Mouse (Mus musculus) hindbrain, embryonic 15.5 days (tissue): ENCODE results near the gene Glis3. TPM values are rescaled to one million over a fixed set of nuclear protein-coding genes. Genes with fewer than 3 reads are reported as not detected.

Experiments used
- ATAC-seq: fragments of 200-750 bp; cut with Nextera tagmentation; 2 replicates; pipeline ENCODE4 v1.8.0; 2017; ENCODE audit warnings: low read depth, moderate number of reproducible peaks, moderate TSS enrichment; ENCODE audit not compliant: low FRiP score
- H3K27ac ChIP-seq: fragments of 300-500 bp; sonication (generic); replicated peaks from 2 replicates; pipeline ENCODE4 v1.5.1; 2015; ENCODE audit warnings: mild to moderate bottlenecking, inconsistent platforms
- H3K27me3 ChIP-seq: fragments of 300-500 bp; sonication (generic); 2 replicates; pipeline ENCODE4 v1.6.1; 2015; ENCODE audit warnings: control low read depth, inconsistent platforms
- H3K36me3 ChIP-seq: fragments of 300-500 bp; sonication (generic); 2 replicates; pipeline ENCODE4 v1.6.1; 2015; ENCODE audit warnings: control low read depth, inconsistent platforms
- H3K4me1 ChIP-seq: fragments of 300-500 bp; sonication (generic); replicated peaks from 2 replicates; pipeline ENCODE4 v1.6.1; 2015; ENCODE audit warnings: control low read depth, inconsistent platforms
- H3K4me2 ChIP-seq: fragments of 300-500 bp; sonication (generic); 2 replicates; pipeline ENCODE4 v1.6.1; 2015; ENCODE audit warnings: moderate library complexity, mild to moderate bottlenecking, inconsistent platforms
- H3K4me3 ChIP-seq: fragments of 300-500 bp; sonication (generic); 2 replicates; pipeline ENCODE4 v1.5.1; 2015; ENCODE audit warnings: mild to moderate bottlenecking, inconsistent platforms
- H3K9ac ChIP-seq: fragments of 300-500 bp; sonication (generic); 2 replicates; pipeline ENCODE4 v1.6.1; 2015; ENCODE audit warnings: inconsistent platforms
- H3K9me3 ChIP-seq: fragments of 300-500 bp; sonication (generic); 2 replicates; pipeline ENCODE4 v1.6.1; 2016; ENCODE audit warnings: control low read depth, inconsistent platforms
- WGBS: fragments of 180-500 bp; shearing (Covaris S2); methylation state at CpG from one replicate; pipeline ENCODE4 v1.1.7; 2015; 5-methylcytosine and 5-hydroxymethylcytosine counted together
- polyA plus RNA-seq: library from polyadenylated mRNA; unstranded; fragments of >200 nt; fragmentation: Nextera tagmentation; extraction: Ambion mirVana; gene quantifications from 2 replicates; pipeline ENCODE4 v1.2.1, GENCODE M21; 2015

Gene Glis3
- polyA plus RNA-seq, 1 experiment from 2014 or later, result 3.6 TPM

- ATAC-seq, result no peak
- Histone ChIP-seq H3K27ac (no peak overlapping the region), H3K4me3 (no peak overlapping the region), H3K4me1 (no peaks in the 10 kb centered on the region), H3K9ac (no peak overlapping the region), H3K36me3 (no peaks in the 10 kb centered on the region), H3K4me2 (no peak overlapping the region), H3K9me3 (no peaks in the 10 kb centered on the region), H3K27me3 (no peaks in the 10 kb centered on the region)
- WGBS, result 86% methylated on average over 7 of the region's 7 CpGs
Observed at GRCm38 (mm10) chr19:28617736-28618135, 62.1 kb downstream of the Glis3 start.

- Histone ChIP-seq H3K9me3 (no peaks in the 10 kb centered on the region), H3K36me3 (no peaks in the 10 kb centered on the region), H3K4me2 (no peak overlapping the region), H3K27me3 (no peaks in the 10 kb centered on the region), H3K27ac (no peak overlapping the region), H3K9ac (no peak overlapping the region), H3K4me1 (no peaks in the 10 kb centered on the region), H3K4me3 (no peak overlapping the region)
- no peak for ATAC-seq
- 43% methylated on average over 8 of the region's 8 CpGs for WGBS
Observed at GRCm38 (mm10) chr19:28617191-28617590, 62.7 kb downstream of the Glis3 start.

GRCm38 (mm10) chr19:28616487-28616886, 63.4 kb downstream of the Glis3 start:
- Histone ChIP-seq H3K9ac (no peak overlapping the region), H3K9me3 (no peaks in the 10 kb centered on the region), H3K4me2 (no peak overlapping the region), H3K27me3 (no peaks in the 10 kb centered on the region), H3K4me3 (no peak overlapping the region), H3K4me1 (no peaks in the 10 kb centered on the region), H3K27ac (no peak overlapping the region), H3K36me3 (no peaks in the 10 kb centered on the region)
- ATAC-seq, result no peak
- 47% methylated on average over 1 of the region's 1 CpGs for WGBS

- WGBS, result 94% methylated on average over 10 of the region's 10 CpGs
- Histone ChIP-seq H3K27me3 (no peaks in the 10 kb centered on the region), H3K4me1 (no peaks in the 10 kb centered on the region; the same call in 1 of the 2 replicates), H3K27ac (no peak overlapping the region), H3K4me3 (no peak overlapping the region), H3K36me3 (no peaks in the 10 kb centered on the region), H3K9ac (no peak overlapping the region), H3K4me2 (no peak overlapping the region), H3K9me3 (no peaks in the 10 kb centered on the region)
- no peak for ATAC-seq
Observed at GRCm38 (mm10) chr19:28612249-28612648, 67.6 kb downstream of the Glis3 start.

- Histone ChIP-seq H3K4me1 (no peaks in the 10 kb centered on the region; the same call in 1 of the 2 replicates), H3K9ac (no peak overlapping the region), H3K36me3 (no peaks in the 10 kb centered on the region), H3K9me3 (no peaks in the 10 kb centered on the region), H3K27ac (peak overlapping the region; percentile 43), H3K27me3 (no peaks in the 10 kb centered on the region), H3K4me3 (no peak overlapping the region), H3K4me2 (no peak overlapping the region)
- peak; percentile 38; the same call in 1 of the 2 replicates for ATAC-seq
- 17% methylated on average over 5 of the region's 5 CpGs for WGBS
Observed at GRCm38 (mm10) chr19:28608747-28609146, 71.1 kb downstream of the Glis3 start.

GRCm38 (mm10) chr19:28608277-28608676, 71.6 kb downstream of the Glis3 start:
- Histone ChIP-seq H3K27ac (peak overlapping the region; percentile 43), H3K4me1 (no peaks in the 10 kb centered on the region; the same call in 1 of the 2 replicates), H3K9ac (no peak overlapping the region), H3K4me3 (no peak overlapping the region), H3K9me3 (no peaks in the 10 kb centered on the region), H3K36me3 (no peaks in the 10 kb centered on the region), H3K4me2 (no peak overlapping the region), H3K27me3 (no peaks in the 10 kb centered on the region)
- WGBS, result 50% methylated on average over 6 of the region's 6 CpGs
- ATAC-seq, result 0 out of 2 replicates have a peak, but pooled peaks have one; percentile 45

- Histone ChIP-seq H3K27ac (no peak overlapping the region), H3K27me3 (no peaks in the 10 kb centered on the region), H3K36me3 (no peaks in the 10 kb centered on the region), H3K4me3 (no peak overlapping the region), H3K9me3 (no peaks in the 10 kb centered on the region), H3K9ac (no peak overlapping the region), H3K4me1 (no peaks in the 10 kb centered on the region), H3K4me2 (no peak overlapping the region)
- WGBS, result 82% methylated on average over 4 of the region's 4 CpGs
- ATAC-seq, result no peak
Observed at GRCm38 (mm10) chr19:28600866-28601265, 79.0 kb downstream of the Glis3 start.

GRCm38 (mm10) chr19:28594215-28594614, 85.7 kb downstream of the Glis3 start:
- WGBS, result 51% methylated on average over 4 of the region's 4 CpGs
- H3K27ac ChIP-seq, result no peak overlapping the region
- H3K36me3 ChIP-seq, result no peaks in the 10 kb centered on the region
- no peaks in the 10 kb centered on the region for H3K9me3 ChIP-seq
- no peaks in the 10 kb centered on the region for H3K27me3 ChIP-seq
- H3K4me2 ChIP-seq, result no peak overlapping the region
- 0 out of 2 replicates have a peak, but pooled peaks cover 3% of the 10 kb centered on the region for H3K4me1 ChIP-seq
- no peak overlapping the region for H3K9ac ChIP-seq
- no peak overlapping the region for H3K4me3 ChIP-seq
- ATAC-seq, result no peak

- Histone ChIP-seq H3K9ac (no peak overlapping the region), H3K27me3 (no peaks in the 10 kb centered on the region), H3K9me3 (no peaks in the 10 kb centered on the region), H3K4me3 (no peak overlapping the region), H3K4me2 (no peak overlapping the region), H3K4me1 (0 out of 2 replicates have a peak, but pooled peaks cover 3% of the 10 kb centered on the region), H3K36me3 (no peaks in the 10 kb centered on the region), H3K27ac (no peak overlapping the region)
- ATAC-seq, result no peak
- WGBS, result 80% methylated on average over 13 of the region's 13 CpGs
Observed at GRCm38 (mm10) chr19:28592981-28593380, 86.9 kb downstream of the Glis3 start.

GRCm38 (mm10) chr19:28591736-28592477, 88.0 kb downstream of the Glis3 start:
- 0 out of 2 replicates have a peak, but pooled peaks cover 3% of the 10 kb centered on the region for H3K4me1 ChIP-seq
- no peak for ATAC-seq
- WGBS, result 79% methylated on average over 7 of the region's 7 CpGs

GRCm38 (mm10) chr19:28580499-28580898, 99.4 kb downstream of the Glis3 start:
- no peak overlapping the region for H3K9ac ChIP-seq
- no peaks in the 10 kb centered on the region for H3K36me3 ChIP-seq
- no peak overlapping the region for H3K27ac ChIP-seq
- H3K4me2 ChIP-seq, result no peak overlapping the region
- H3K9me3 ChIP-seq, result no peaks in the 10 kb centered on the region
- 83% methylated on average over 8 of the region's 8 CpGs for WGBS
- H3K4me3 ChIP-seq, result no peak overlapping the region
- H3K27me3 ChIP-seq, result no peaks in the 10 kb centered on the region
- no peak for ATAC-seq
- H3K4me1 ChIP-seq, result peaks cover 5% of the 10 kb centered on the region

More at GRCm38 (mm10) chr19:28591736-28592477, 88.0 kb downstream of the Glis3 start:
- Histone ChIP-seq H3K4me2 (no peak overlapping the region), H3K4me3 (no peak overlapping the region), H3K9ac (no peak overlapping the region), H3K27me3 (no peaks in the 10 kb centered on the region), H3K9me3 (no peaks in the 10 kb centered on the region), H3K27ac (no peak overlapping the region), H3K36me3 (no peaks in the 10 kb centered on the region)

- no peak overlapping the region for H3K4me3 ChIP-seq
Observed at GRCm38 (mm10) chr19:28579724-28580375, 100.0 kb downstream of the Glis3 start.

More at GRCm38 (mm10) chr19:28579724-28580375, 100.0 kb downstream of the Glis3 start:
- no peak overlapping the region for H3K27ac ChIP-seq
- H3K9ac ChIP-seq, result no peak overlapping the region
- peaks cover 5% of the 10 kb centered on the region for H3K4me1 ChIP-seq
- H3K9me3 ChIP-seq, result no peaks in the 10 kb centered on the region
- no peak for ATAC-seq
- peak overlapping the region; percentile 15; the same call in 1 of the 2 replicates for H3K4me2 ChIP-seq
- no peaks in the 10 kb centered on the region for H3K36me3 ChIP-seq
- no peaks in the 10 kb centered on the region for H3K27me3 ChIP-seq
- 43% methylated on average over 14 of the region's 14 CpGs for WGBS
